Mouse (Mus musculus) neural tube, embryonic 15.5 days (tissue): Measurements from ENCODE around the gene Bfsp2. TPM values are rescaled to one million over a fixed set of nuclear protein-coding genes. Genes with fewer than 3 reads are reported as not detected.

Experiments
- ATAC-seq: fragments of 200-750 bp; cut with Nextera tagmentation; 2 replicates; pipeline ENCODE4 v1.8.0; 2017; ENCODE audit warnings: mild to moderate bottlenecking, moderate TSS enrichment, moderate library complexity; ENCODE audit not compliant: low FRiP score
- H3K27ac ChIP-seq: fragments of 300-500 bp; sonication (generic); replicated peaks from 2 replicates; pipeline ENCODE4 v1.5.1; 2015; ENCODE audit warnings: mild to moderate bottlenecking, inconsistent platforms
- H3K27me3 ChIP-seq: fragments of 300-500 bp; sonication (generic); replicated peaks from 2 replicates; pipeline ENCODE4 v1.6.1; 2015; ENCODE audit warnings: inconsistent platforms
- H3K36me3 ChIP-seq: fragments of 300-500 bp; sonication (generic); 2 replicates; pipeline ENCODE4 v1.6.1; 2015; ENCODE audit warnings: inconsistent platforms
- H3K4me1 ChIP-seq: fragments of 300-500 bp; sonication (generic); 2 replicates; pipeline ENCODE4 v1.6.1; 2015; ENCODE audit warnings: inconsistent platforms
- H3K4me2 ChIP-seq: fragments of 300-500 bp; sonication (generic); 2 replicates; pipeline ENCODE4 v1.6.1; 2015; ENCODE audit warnings: inconsistent platforms, mild to moderate bottlenecking, moderate library complexity
- H3K4me3 ChIP-seq: fragments of 300-500 bp; sonication (generic); replicated peaks from 2 replicates; pipeline ENCODE4 v1.5.1; 2015; ENCODE audit warnings: mild to moderate bottlenecking, inconsistent platforms
- H3K9ac ChIP-seq: fragments of 300-500 bp; sonication (generic); replicated peaks from 2 replicates; pipeline ENCODE4 v1.6.1; 2015; ENCODE audit warnings: mild to moderate bottlenecking, inconsistent platforms
- H3K9me3 ChIP-seq: fragments of 300-500 bp; sonication (generic); replicated peaks from 2 replicates; pipeline ENCODE4 v1.6.1; 2016; ENCODE audit warnings: inconsistent platforms
- WGBS: fragments of 180-500 bp; shearing (Covaris S2); methylation state at CpG from one replicate; pipeline ENCODE4 v1.1.7; 2015; ENCODE audit warnings: mixed read lengths; 5-methylcytosine and 5-hydroxymethylcytosine counted together
- polyA plus RNA-seq: library from polyadenylated mRNA; unstranded; fragments of >200 nt; fragmentation: Nextera tagmentation; extraction: Ambion mirVana; gene quantifications from 2 replicates; pipeline ENCODE4 v1.2.1, GENCODE M21; 2015

Bfsp2 gene
- polyA plus RNA-seq, 1 experiment from 2014 or later: 2.5 TPM

DNA sequence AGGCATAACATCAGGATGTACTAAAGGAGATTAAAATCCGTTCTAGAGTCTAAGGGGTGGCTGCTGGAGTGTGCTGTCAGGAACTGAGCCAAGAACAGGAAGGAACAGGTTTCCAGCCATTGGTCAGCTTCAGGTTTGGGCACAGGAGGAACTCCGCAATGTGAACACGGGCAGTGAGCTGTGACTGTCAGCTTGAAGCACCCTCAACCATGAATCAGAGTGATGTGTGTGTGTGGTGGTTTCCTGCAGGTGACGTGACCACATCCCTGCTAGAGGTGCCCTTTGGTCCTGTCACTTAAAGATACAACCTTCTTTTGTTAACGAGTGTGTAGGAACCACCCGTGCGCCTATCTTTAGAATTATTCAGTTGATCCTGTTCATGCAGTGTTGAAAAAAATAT lies 31.1 kb downstream of the Bfsp2 start:
- H3K4me3 ChIP-seq: no peak overlapping the region
- H3K4me2 ChIP-seq: no peak overlapping the region
- no peak overlapping the region for H3K27ac ChIP-seq
- H3K4me1 ChIP-seq: peaks cover 10% of the 10 kb centered on the region; the same call in 1 of the 2 replicates
- H3K9ac ChIP-seq: no peak overlapping the region
- WGBS: 90% methylated on average over 7 of the region's 7 CpGs
- ATAC-seq: no peak
- H3K27me3 ChIP-seq: no peaks in the 10 kb centered on the region
- H3K36me3 ChIP-seq: no peaks in the 10 kb centered on the region
- H3K9me3 ChIP-seq: no peaks in the 10 kb centered on the region

DNA sequence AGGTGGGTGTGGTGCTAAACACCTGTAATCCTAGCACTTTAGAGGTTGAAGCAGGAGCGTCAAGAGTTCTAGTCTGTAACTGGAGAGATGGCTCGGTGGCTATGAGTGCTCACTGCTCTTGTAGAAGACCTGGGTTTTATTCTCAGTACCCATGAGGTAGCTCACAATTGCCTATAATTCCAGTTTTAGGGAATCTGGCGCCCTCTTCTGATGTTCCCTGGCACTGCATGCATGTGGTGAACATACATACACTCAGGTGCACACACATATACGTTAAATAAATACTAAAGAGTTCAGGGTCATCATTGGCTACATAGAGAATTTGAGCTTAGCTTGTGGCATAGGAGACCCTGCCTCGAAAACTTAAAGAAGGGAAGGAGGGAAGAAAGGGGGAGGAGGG lies 35.6 kb downstream of the Bfsp2 start:
- Histone ChIP-seq H3K36me3 (no peaks in the 10 kb centered on the region), H3K4me2 (no peak overlapping the region), H3K9me3 (no peaks in the 10 kb centered on the region), H3K4me3 (no peak overlapping the region), H3K4me1 (peaks cover 18% of the 10 kb centered on the region), H3K27me3 (no peaks in the 10 kb centered on the region), H3K27ac (no peak overlapping the region), H3K9ac (no peak overlapping the region)
- no peak for ATAC-seq
- WGBS: 91% methylated on average over 5 of the region's 5 CpGs

DNA sequence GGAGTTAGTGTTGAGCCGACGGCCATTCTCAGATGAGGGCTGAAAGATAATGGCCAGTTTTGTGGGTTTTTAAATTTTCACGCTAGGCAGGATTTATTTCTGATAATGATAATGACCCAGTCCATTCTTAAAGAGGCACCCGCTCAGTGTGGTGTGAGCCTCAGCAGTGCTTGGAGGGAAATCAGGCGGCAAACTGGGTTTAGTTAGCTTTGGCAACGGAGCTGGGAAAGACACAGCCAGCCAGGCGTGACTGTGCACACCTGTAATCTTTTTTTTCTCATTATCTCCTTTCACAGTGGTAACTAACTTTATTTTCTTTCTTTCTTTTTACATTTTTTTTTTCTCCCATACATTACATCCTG lies 36.4 kb downstream of the Bfsp2 start:
- Histone ChIP-seq H3K36me3 (no peaks in the 10 kb centered on the region), H3K27ac (peak overlapping the region; percentile 72), H3K27me3 (no peaks in the 10 kb centered on the region), H3K4me2 (peak overlapping the region; percentile 35), H3K4me1 (peaks cover 18% of the 10 kb centered on the region), H3K4me3 (no peak overlapping the region), H3K9me3 (no peaks in the 10 kb centered on the region), H3K9ac (no peak overlapping the region)
- no peak for ATAC-seq
- 32% methylated on average over 7 of the region's 7 CpGs for WGBS

DNA sequence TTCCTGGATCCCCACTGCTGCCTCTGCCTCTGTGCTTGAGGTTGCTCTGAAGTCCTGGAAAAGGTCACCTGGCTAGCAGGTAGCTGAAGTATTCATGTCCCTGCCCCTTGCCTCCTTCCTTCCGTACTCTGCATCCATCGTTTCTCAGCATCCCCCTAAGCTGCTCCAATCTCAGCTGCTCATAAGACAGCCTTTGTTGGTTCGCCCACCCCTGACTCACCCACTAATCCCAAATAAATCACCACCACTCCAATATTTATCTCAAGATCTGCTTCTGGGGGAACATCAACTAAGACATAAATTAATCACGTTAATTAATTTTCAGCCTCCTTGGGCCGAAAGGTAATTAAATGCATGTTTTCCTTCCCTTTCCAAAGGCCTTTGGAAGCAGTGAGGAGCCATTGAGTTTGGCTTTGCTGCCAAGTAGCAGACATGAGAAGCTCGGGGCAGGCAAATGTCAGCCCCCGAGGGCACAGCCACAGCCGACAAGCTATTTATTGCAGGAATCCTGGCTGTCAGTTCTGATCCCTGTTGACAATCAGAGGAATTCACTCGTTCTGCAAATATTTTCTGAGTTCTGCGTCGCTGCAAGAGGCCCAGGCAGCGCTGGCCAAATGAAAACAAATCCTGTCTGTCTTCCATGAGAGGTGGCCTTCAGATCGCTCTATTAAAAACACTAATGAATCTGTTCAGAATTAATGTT lies 36.9 kb downstream of the Bfsp2 start:
- Histone ChIP-seq H3K9ac (no peak overlapping the region), H3K27me3 (no peaks in the 10 kb centered on the region), H3K9me3 (no peaks in the 10 kb centered on the region), H3K4me1 (peaks cover 18% of the 10 kb centered on the region), H3K4me3 (no peak overlapping the region), H3K4me2 (peak overlapping the region; percentile 35), H3K36me3 (no peaks in the 10 kb centered on the region), H3K27ac (peak overlapping the region; percentile 72)
- WGBS: 22% methylated on average over 13 of the region's 13 CpGs
- ATAC-seq: peak; percentile 53; the same call in 1 of the 2 replicates

GRCm38 (mm10) chr9:103440597-103440996 lies 39.6 kb downstream of the Bfsp2 start:
- H3K4me2 ChIP-seq: no peak overlapping the region

GRCm38 (mm10) chr9:103437104-103437503 lies 43.1 kb downstream of the Bfsp2 start:
- 62% methylated on average over 5 of the region's 5 CpGs for WGBS
- peak; percentile 38; the same call in 1 of the 2 replicates for ATAC-seq
- H3K4me2 ChIP-seq: no peak overlapping the region

More at GRCm38 (mm10) chr9:103440597-103440996, 39.6 kb downstream of the Bfsp2 start:
- no peak overlapping the region for H3K4me3 ChIP-seq
- 45% methylated on average over 3 of the region's 3 CpGs for WGBS
- no peaks in the 10 kb centered on the region for H3K9me3 ChIP-seq
- no peaks in the 10 kb centered on the region for H3K27me3 ChIP-seq
- H3K36me3 ChIP-seq: no peaks in the 10 kb centered on the region
- no peak overlapping the region for H3K9ac ChIP-seq
- peaks cover 24% of the 10 kb centered on the region for H3K4me1 ChIP-seq
- ATAC-seq: no peak
- H3K27ac ChIP-seq: no peak overlapping the region

GRCm38 (mm10) chr9:103434116-103434515 lies 46.1 kb downstream of the Bfsp2 start:
- Histone ChIP-seq H3K4me3 (no peak overlapping the region), H3K9ac (no peak overlapping the region), H3K9me3 (no peaks in the 10 kb centered on the region), H3K36me3 (no peaks in the 10 kb centered on the region), H3K4me2 (no peak overlapping the region), H3K27me3 (no peaks in the 10 kb centered on the region), H3K4me1 (peaks cover 15% of the 10 kb centered on the region), H3K27ac (no peak overlapping the region)
- ATAC-seq: no peak
- 57% methylated on average over 4 of the region's 4 CpGs for WGBS

More at GRCm38 (mm10) chr9:103437104-103437503, 43.1 kb downstream of the Bfsp2 start:
- Histone ChIP-seq H3K9me3 (no peaks in the 10 kb centered on the region), H3K27ac (no peak overlapping the region), H3K4me3 (no peak overlapping the region), H3K36me3 (no peaks in the 10 kb centered on the region), H3K9ac (no peak overlapping the region), H3K27me3 (no peaks in the 10 kb centered on the region), H3K4me1 (peaks cover 12% of the 10 kb centered on the region)

GRCm38 (mm10) chr9:103432122-103432778 lies 48.0 kb downstream of the Bfsp2 start:
- Histone ChIP-seq H3K4me3 (no peak overlapping the region), H3K27me3 (no peaks in the 10 kb centered on the region), H3K27ac (no peak overlapping the region), H3K9me3 (no peaks in the 10 kb centered on the region), H3K36me3 (no peaks in the 10 kb centered on the region), H3K4me2 (no peak overlapping the region), H3K9ac (no peak overlapping the region), H3K4me1 (peaks cover 15% of the 10 kb centered on the region)
- 58% methylated on average over 13 of the region's 13 CpGs for WGBS
- no peak for ATAC-seq

GRCm38 (mm10) chr9:103431718-103432117 lies 48.5 kb downstream of the Bfsp2 start:
- H3K9me3 ChIP-seq: no peaks in the 10 kb centered on the region
- no peak overlapping the region for H3K4me3 ChIP-seq
- H3K4me2 ChIP-seq: no peak overlapping the region
- H3K4me1 ChIP-seq: peaks cover 10% of the 10 kb centered on the region
- no peaks in the 10 kb centered on the region for H3K36me3 ChIP-seq
- ATAC-seq: no peak
- no peak overlapping the region for H3K9ac ChIP-seq
- WGBS: 71% methylated on average over 1 of the region's 1 CpGs
- no peak overlapping the region for H3K27ac ChIP-seq
- H3K27me3 ChIP-seq: no peaks in the 10 kb centered on the region

GRCm38 (mm10) chr9:103430431-103431220 lies 49.6 kb downstream of the Bfsp2 start:
- no peak for ATAC-seq
- no peaks in the 10 kb centered on the region for H3K9me3 ChIP-seq
- H3K27me3 ChIP-seq: no peaks in the 10 kb centered on the region
- H3K36me3 ChIP-seq: no peaks in the 10 kb centered on the region
- WGBS: 86% methylated on average over 13 of the region's 13 CpGs
- no peak overlapping the region for H3K9ac ChIP-seq
- no peak overlapping the region for H3K4me3 ChIP-seq
- no peak overlapping the region for H3K4me2 ChIP-seq
- peaks cover 9% of the 10 kb centered on the region for H3K4me1 ChIP-seq
- no peak overlapping the region for H3K27ac ChIP-seq

DNA sequence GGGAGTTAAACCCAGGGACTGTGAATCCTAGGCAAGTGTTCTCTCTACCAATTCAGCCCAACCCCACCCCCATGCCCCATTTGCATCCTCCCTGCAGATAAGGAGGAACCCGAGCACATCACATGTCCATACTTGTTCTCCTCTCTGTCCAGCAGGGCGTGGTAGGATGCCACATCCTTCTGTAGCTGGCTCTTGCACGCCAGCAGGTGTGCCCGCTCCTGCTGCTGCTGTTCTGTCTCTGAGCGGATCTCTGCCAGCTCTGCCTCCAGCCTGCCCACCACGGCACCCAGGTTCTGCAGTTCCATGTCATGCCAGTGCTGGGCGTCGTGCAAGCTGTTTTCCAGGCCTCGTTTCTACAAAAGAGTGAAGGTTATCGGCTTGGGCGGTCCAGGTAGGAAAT lies 53.8 kb downstream of the Bfsp2 start:
- ATAC-seq: no peak
- no peak overlapping the region for H3K4me2 ChIP-seq
- H3K4me1 ChIP-seq: peaks cover 14% of the 10 kb centered on the region
- no peak overlapping the region for H3K9ac ChIP-seq
- H3K4me3 ChIP-seq: no peak overlapping the region
- no peaks in the 10 kb centered on the region for H3K36me3 ChIP-seq
- H3K27ac ChIP-seq: no peak overlapping the region
- 81% methylated on average over 11 of the region's 11 CpGs for WGBS
- no peaks in the 10 kb centered on the region for H3K9me3 ChIP-seq
- no peaks in the 10 kb centered on the region for H3K27me3 ChIP-seq
